Mouse (Mus musculus) CH12.LX (cell line): ENCODE results near the gene St5.

ENCODE experiments used
- CTCF ChIP-seq, 2 experiments: IDR thresholded peaks in 1 of 2; conservative IDR thresholded peaks in 1 of 2; 2 replicates each; pipeline ENCODE4 v1.5.1; 2011 to 2012; ENCODE audit warnings: low read depth in 2 of 2, low read length in 2 of 2, improper control_type of control experiment in 1 of 2, inconsistent platforms in 1 of 2, mild to moderate bottlenecking in 1 of 2, moderate library complexity in 1 of 2
- JUND ChIP-seq: conservative IDR thresholded peaks from 2 replicates; pipeline ENCODE4 v1.6.1; 2011; ENCODE audit warnings: low read depth, low read length, improper control_type of control experiment
- MXI1 ChIP-seq: IDR thresholded peaks from 2 replicates; pipeline ENCODE4 v1.6.1; 2011; ENCODE audit warnings: mild to moderate bottlenecking, low read depth, low read length, improper control_type of control experiment
- NRF1 ChIP-seq: IDR thresholded peaks from 2 replicates; pipeline ENCODE4 v1.6.1; 2014; ENCODE audit warnings: low read depth, mild to moderate bottlenecking, inconsistent platforms, low read length, improper control_type of control experiment, moderate library complexity
- POLR2A ChIP-seq: IDR thresholded peaks from 2 replicates; pipeline ENCODE4 v1.6.1; 2011; ENCODE audit warnings: low read depth, mild to moderate bottlenecking, improper control_type of control experiment, low read length
- SMC3 ChIP-seq: IDR thresholded peaks from 2 replicates; pipeline ENCODE4 v1.6.1; 2011; ENCODE audit warnings: low read depth, low read length, improper control_type of control experiment
- TBP ChIP-seq: conservative IDR thresholded peaks from 2 replicates; pipeline ENCODE4 v1.6.1; 2011; ENCODE audit warnings: low read depth, low read length, improper control_type of control experiment
- USF1 ChIP-seq: IDR thresholded peaks from 2 replicates; pipeline ENCODE4 v1.6.1; 2014; ENCODE audit warnings: low read depth, mild to moderate bottlenecking, inconsistent platforms, low read length, improper control_type of control experiment
- ZNF384 ChIP-seq: IDR thresholded peaks from 2 replicates; pipeline ENCODE4 v1.6.1; 2012; ENCODE audit warnings: low read depth, low read length, improper control_type of control experiment, inconsistent platforms

- TF ChIP-seq SMC3 (no peak), USF1 (no peak), CTCF (conservative IDR thresholded peaks at IDR 0.05 in 1 of 2, IDR thresholded peaks at IDR 0.05 in 1 of 2; ENCODE audit: low read depth in 2 of 2, low read length in 2 of 2) (no peak), TBP (no peak), POLR2A (no peak), MXI1 (no peak), ZNF384 (no peak), JUND (no peak), NRF1 (no peak)
Measured at GRCm38 (mm10) chr7:109723697-109724096, 20.3 kb upstream of the St5 start, which contains the start of gene BC051019.
